Comparison of ENCODE assay signal across 9 mouse cellular contexts in the genomic region with DNA sequence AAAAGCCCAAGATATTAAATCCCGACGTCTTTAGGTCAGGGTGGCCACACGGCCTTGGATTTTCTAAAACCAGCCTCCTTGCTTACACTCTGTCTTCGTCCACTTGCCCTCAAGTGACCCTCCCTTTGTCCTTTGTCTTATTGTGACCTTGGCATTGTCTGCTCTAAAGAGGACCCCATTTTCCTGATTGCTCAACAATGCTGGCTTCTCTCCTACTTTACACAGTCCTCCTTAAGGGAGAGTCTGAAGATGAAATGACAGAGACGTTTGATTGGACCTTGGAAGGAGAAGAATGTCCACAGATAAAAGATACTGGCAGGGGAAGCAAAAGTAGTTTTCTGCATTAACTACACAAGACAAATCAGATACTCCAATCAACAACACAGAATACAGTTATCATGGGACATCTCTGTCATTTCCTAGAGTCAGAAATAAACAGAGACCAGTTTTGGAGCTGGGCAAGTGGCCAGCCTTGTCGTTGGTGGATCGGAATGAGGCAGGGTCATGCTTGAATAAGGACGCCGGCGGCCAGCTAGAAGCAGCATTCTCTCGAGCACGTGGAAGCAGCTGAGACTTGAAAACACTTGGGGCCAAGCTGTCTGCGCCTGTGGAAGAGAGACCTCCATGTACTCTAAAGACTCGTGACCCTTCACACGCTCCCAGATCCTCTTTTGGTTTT.
DNase-seq lines count a peak whose midpoint lies in the region; ATAC-seq and TF ChIP-seq lines count a peak whose summit lies in the region.
"Had no signal": no experiment of that assay in that cellular context is flagged by ENCODE, and none has a peak within 500 bp of the region (broad histone marks: within the 10 kb centered on the region; RNA-seq: fewer than 3 reads in every experiment).

No protein-coding gene starts in this region.

- H3K4me2 ChIP-seq in intestine, embryonic 16.5 days (ENCODE audit: low read depth, low read length), result no peak overlapping the region
- H3K4me2 ChIP-seq: limb, embryonic 12.5 days had no signal

- H3K27me3 ChIP-seq in intestine, embryonic 16.5 days (replicated peaks; ENCODE audit: control insufficient read depth, insufficient read depth, low read length), result no peaks in the 10 kb centered on the region
- no peaks in the 10 kb centered on the region for H3K27me3 ChIP-seq in thymus, adult 2 months (ENCODE audit: control insufficient read depth, insufficient read depth, low read length)
- H3K27me3 ChIP-seq: limb, embryonic 12.5 days had no signal

- TF ChIP-seq CTCF in layer of hippocampus, adult 2 months (conservative IDR thresholded peaks at IDR 0.05), result no peak
- TF ChIP-seq CTCF in thymus, adult 2 months (IDR thresholded peaks at IDR 0.05; ENCODE audit: borderline replicate concordance, control insufficient read depth, extremely low read depth, insufficient read depth, low read length, poor library complexity), result no peak

- ATAC-seq in intestine, embryonic 16.5 days, result peak; percentile 80

- H3K4me3 ChIP-seq in layer of hippocampus, adult 2 months, result no peak overlapping the region
- no peak overlapping the region for H3K4me3 ChIP-seq in intestine, embryonic 16.5 days (ENCODE audit: low read length)
- no peak overlapping the region for H3K4me3 ChIP-seq in thymus, adult 2 months (ENCODE audit: control insufficient read depth, insufficient read depth, low read length)
- H3K4me3 ChIP-seq: limb, embryonic 12.5 days had no signal

- 56% methylated on average over 15 of the region's 15 CpGs for WGBS in intestine, embryonic 16.5 days
- 87% methylated on average over 15 of the region's 15 CpGs for WGBS in thymus, adult 2 months

- no peaks in the 10 kb centered on the region for H3K36me3 ChIP-seq in intestine, embryonic 16.5 days (ENCODE audit: control insufficient read depth, insufficient read depth, low read length)
- H3K36me3 ChIP-seq in thymus, adult 2 months (ENCODE audit: control insufficient read depth, insufficient read depth, low read length), result no peaks in the 10 kb centered on the region
- H3K36me3 ChIP-seq: limb, embryonic 12.5 days had no signal

- peak overlapping the region; percentile 11; the same call in 1 of the 2 replicates for H3K27ac ChIP-seq in layer of hippocampus, adult 2 months
- peak overlapping the region; percentile 29 for H3K27ac ChIP-seq in intestine, embryonic 16.5 days (ENCODE audit: low read length)
- no peak overlapping the region for H3K27ac ChIP-seq in thymus, adult 2 months (ENCODE audit: control insufficient read depth, insufficient read depth, low read length)
- H3K27ac ChIP-seq: limb, embryonic 12.5 days had no signal

- H3K9ac ChIP-seq in intestine, embryonic 16.5 days (ENCODE audit: low read depth, low read length), result no peak overlapping the region
- H3K9ac ChIP-seq: limb, embryonic 12.5 days had no signal

- no peak for TF ChIP-seq POLR2A in thymus, adult 2 months (IDR thresholded peaks at IDR 0.05; ENCODE audit: control insufficient read depth, extremely low read depth, insufficient read depth, low read length, poor library complexity)

- H3K9me3 ChIP-seq in intestine, embryonic 16.5 days (ENCODE audit: control insufficient read depth, low read length), result no peaks in the 10 kb centered on the region

- peaks cover 15% of the 10 kb centered on the region; the same call in 1 of the 2 replicates for H3K4me1 ChIP-seq in intestine, embryonic 16.5 days (ENCODE audit: control insufficient read depth, insufficient read depth, low read length)
- H3K4me1 ChIP-seq in thymus, adult 2 months (replicated peaks; ENCODE audit: control insufficient read depth, insufficient read depth, low read length), result no peaks in the 10 kb centered on the region

- intact Hi-C loops in left cerebral cortex, postnatal 36 days (cut with DNase I), result no loop called here

- DNase-seq in layer of hippocampus, adult 2 months (ENCODE audit: low spot score in 2 of 2), result no peak
- DNase-seq in layer of hippocampus, adult 9-10 months (ENCODE audit: low spot score), result no peak
- DNase-seq in fibroblast of lung, adult 2 months (ENCODE audit: low read depth), result peak; percentile 27
- DNase-seq in lung, postnatal 4 days, result peak; percentile 91 to 95
- no peak for DNase-seq in thymus, adult 2 months
- no peak for DNase-seq in left cerebral cortex, postnatal 36 days (ENCODE audit: low spot score in 2 of 2)
- DNase-seq in left cerebral cortex, adult 9 months (ENCODE audit: low spot score in 2 of 2), result no peak

Comparison
In these comparisons a context has a peak if more than half of its experiments do, and no peak if none do; other contexts are left out.
1. DNase-seq: peak in fibroblast of lung, adult 2 months (single experiment) and lung, postnatal 4 days (2 of 2); none in layer of hippocampus, adult 2 months (0 of 2), layer of hippocampus, adult 9-10 months (single experiment), thymus, adult 2 months (single experiment), left cerebral cortex, postnatal 36 days (0 of 2) and left cerebral cortex, adult 9 months (0 of 2).